Mouse (Mus musculus) spleen, adult 2 months (tissue): ENCODE results near the gene Tbl3.

Source experiments
- CTCF ChIP-seq: fragments of 200-500 bp; IDR thresholded peaks from 2 replicates; pipeline ENCODE4 v1.5.1; 2011; ENCODE audit warnings: mild to moderate bottlenecking, inconsistent platforms; ENCODE audit not compliant: insufficient read depth, insufficient read length, insufficient replicate concordance; ENCODE audit errors: extremely low read depth
- POLR2A ChIP-seq: fragments of 200-500 bp; IDR thresholded peaks from 2 replicates; pipeline ENCODE4 v1.6.1; 2011; ENCODE audit warnings: low read depth, low read length, inconsistent platforms

- TF ChIP-seq CTCF (no peak), POLR2A (no peak)
Observed at GRCm38 (mm10) chr17:24654969-24655368, 52.5 kb downstream of the Tbl3 start.
